Mouse (Mus musculus): Measurements from ENCODE around the gene Cacna1d. TPM values are rescaled to one million over a fixed set of nuclear protein-coding genes. Genes with fewer than 3 reads are reported as not detected.

Gene Cacna1d
- total RNA-seq, 2 experiments from 2014 or later: 51.9 to 52.2 TPM

DNA sequence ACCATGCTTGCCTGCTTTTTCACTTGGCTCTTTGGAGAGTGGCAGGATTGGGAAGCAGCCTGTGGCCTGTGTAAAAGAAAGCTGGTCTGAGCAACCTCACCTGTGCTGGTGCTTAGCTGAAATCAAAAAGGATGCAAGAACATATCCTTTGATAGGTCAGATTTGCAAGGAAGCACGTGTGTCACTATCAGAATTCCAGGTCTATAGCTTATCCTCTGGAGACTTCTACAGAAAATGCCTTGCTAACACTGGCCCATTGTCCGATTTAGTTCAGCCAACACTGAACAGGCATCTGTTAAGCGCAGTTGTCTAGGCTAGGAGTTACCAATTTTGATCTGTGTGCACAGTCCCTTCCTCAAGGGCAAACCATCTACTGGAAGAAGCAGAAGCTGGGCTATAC lies 136.5 kb downstream of the Cacna1d start:
- no peak for DNase-seq (ENCODE audit: low spot score in 2 of 2)
- TF ChIP-seq CTCF (conservative IDR thresholded peaks at IDR 0.05): no peak
- no peak overlapping the region; the same call in 1 of the 2 replicates for H3K4me3 ChIP-seq
- peak overlapping the region; percentile 94 for H3K27ac ChIP-seq

DNA sequence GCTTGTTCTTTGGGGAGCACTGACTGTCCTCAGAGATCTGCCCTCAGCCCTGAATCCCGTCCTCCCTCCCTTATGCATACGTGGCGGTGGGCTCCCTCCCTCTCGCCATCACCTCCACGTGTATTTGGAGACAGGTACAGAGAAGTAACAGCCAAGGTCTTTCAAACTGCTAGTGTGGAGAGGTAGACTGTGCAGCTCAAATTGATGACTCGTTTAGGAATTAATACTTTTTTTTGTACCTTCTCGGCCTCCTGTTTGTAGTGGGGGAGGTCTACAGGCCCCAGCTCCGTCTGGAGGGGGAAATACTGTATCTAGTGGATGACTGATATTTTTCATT lies 137.2 kb downstream of the Cacna1d start:
- Histone ChIP-seq H3K27ac (peak overlapping the region; percentile 94), H3K4me3 (peak overlapping the region; percentile 68)
- DNase-seq (ENCODE audit: low spot score in 2 of 2): no peak
- TF ChIP-seq CTCF (conservative IDR thresholded peaks at IDR 0.05): no peak

DNA sequence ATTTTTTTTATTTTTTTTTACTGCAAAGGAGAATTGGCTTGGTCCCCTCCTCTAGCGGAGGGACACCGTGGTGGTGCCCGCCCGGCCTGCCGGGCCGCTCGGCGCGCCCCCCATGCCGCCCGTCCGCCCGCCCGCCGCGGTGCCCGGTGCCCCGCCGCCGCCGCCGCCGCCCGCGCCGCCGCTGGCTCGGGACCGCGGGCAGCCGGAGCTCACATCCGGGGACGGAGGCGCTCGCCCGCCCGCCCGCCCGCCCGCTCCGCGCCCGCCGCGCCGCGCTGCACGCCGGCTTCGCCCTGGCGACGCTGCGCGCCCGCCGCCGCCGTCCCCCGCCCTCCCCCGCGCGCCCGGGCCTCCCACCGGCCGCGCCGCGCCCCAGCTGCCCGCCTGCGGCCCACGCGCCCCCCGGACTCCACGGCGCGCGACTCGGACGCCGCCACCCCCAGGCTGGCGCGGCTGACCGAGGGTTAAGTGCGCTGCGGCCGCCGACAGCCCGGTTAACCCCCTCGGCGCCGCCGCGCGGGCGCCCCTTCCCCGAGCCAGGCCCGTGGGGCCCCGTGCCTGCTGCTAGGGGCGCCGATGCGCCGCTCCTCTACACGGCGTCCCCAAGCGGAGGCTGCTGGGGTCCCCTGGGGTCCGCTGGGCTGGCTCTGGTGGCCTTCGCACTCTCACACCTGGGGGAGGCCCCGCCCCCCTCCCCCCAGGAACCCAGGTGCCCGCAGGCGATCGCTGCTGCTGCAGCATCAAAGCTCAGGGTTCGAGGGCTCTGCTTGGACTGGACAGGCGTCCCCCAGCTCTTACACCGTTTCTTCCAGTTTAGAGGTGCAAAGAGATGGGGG lies 137.7 kb downstream of the Cacna1d start:
- TF ChIP-seq CTCF (conservative IDR thresholded peaks at IDR 0.05): no peak
- peak in 1 of 2 experiments; percentile 26 for DNase-seq (ENCODE audit: low spot score in 2 of 2)
- peak overlapping the region; percentile 94 for H3K27ac ChIP-seq

DNA sequence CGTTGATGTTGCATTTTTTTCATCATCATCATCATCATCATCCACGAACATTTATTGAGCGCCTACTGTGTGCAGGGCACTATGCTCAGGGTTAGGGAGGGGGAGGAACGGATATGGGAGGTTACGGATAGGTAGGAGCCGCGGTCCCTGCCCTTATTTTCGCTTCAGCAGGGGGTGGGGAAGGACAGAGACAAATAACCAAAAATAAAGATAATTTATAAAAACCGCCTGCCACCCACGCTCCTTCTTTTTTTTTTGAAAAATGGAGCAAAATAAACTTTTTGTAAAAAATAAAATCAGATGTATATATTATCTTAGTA lies 138.3 kb downstream of the Cacna1d start:
- DNase-seq (ENCODE audit: low spot score in 2 of 2): no peak
- Histone ChIP-seq H3K4me3 (peak overlapping the region; percentile 64), H3K27ac (peak overlapping the region; percentile 92)
- TF ChIP-seq CTCF (conservative IDR thresholded peaks at IDR 0.05): no peak

More for the DNA sequence above, 137.7 kb downstream of the Cacna1d start:
- peak overlapping the region; percentile 68 for H3K4me3 ChIP-seq

DNA sequence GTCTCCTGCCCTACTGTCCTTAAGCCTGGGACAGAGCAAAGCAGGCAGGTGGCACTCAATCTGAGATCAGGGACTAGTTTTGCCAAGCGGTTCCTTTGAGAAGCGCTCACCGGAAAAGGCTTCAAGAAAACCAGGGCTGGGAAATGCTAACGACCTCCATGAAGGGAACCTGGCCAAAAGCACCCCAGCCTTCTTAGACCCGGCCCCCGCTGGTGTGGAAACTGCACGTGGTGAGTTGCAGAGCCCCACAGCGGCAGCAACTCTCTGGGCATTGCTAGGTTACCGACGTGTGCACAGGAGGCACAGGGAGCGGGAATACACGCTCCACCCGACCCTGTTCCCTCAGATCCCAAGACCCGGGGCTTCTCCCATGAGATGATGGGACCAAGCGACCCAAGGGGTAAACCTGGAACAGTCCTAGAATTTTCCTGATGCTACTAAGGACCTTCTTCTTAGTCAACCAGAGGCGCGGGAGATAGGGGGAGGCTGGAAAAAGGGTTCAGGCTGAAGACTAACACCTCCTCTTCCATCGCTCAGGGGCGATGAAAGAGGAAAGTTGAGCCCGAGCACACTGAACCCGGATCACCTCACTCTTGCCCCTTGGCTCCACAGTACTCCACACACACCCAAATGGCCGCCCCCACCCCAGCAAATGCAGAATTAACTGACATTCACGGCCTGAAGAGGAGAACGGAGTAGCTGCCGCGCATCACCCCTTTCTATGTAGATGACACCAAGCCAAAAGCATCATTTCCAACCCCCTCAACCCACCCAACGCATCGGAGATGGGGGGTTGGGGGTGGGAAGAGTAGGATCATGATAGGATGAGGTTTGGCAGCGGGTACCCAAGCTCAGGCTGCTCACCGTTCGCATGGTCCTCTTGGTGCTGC lies 138.9 kb downstream of the Cacna1d start:
- TF ChIP-seq CTCF (conservative IDR thresholded peaks at IDR 0.05): 0 out of 2 replicates have a peak, but pooled peaks have one; percentile 16
- H3K27ac ChIP-seq: peak overlapping the region; percentile 92
- DNase-seq (ENCODE audit: low spot score in 2 of 2): peak; percentile 52 to 57
- H3K4me3 ChIP-seq: peak overlapping the region; percentile 64

DNA sequence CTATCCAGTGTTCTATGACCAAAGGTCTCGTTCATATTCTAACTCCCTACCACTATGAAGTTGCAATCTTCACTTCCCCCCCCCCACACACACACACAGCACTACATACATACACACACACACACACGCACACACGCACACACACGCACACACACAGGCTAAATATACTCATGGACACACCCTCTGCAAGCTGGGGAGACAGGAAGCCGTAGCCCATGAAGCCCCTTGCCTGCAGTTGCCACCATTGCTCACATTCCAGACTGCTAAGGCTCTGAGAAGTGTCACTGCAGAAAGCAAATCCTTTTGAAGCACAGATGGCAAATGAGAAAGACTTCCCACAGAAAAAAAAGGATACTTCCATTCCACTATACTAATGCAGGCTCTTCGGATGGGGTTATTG lies 141.0 kb downstream of the Cacna1d start:
- no peak for DNase-seq (ENCODE audit: low spot score in 2 of 2)

DNA sequence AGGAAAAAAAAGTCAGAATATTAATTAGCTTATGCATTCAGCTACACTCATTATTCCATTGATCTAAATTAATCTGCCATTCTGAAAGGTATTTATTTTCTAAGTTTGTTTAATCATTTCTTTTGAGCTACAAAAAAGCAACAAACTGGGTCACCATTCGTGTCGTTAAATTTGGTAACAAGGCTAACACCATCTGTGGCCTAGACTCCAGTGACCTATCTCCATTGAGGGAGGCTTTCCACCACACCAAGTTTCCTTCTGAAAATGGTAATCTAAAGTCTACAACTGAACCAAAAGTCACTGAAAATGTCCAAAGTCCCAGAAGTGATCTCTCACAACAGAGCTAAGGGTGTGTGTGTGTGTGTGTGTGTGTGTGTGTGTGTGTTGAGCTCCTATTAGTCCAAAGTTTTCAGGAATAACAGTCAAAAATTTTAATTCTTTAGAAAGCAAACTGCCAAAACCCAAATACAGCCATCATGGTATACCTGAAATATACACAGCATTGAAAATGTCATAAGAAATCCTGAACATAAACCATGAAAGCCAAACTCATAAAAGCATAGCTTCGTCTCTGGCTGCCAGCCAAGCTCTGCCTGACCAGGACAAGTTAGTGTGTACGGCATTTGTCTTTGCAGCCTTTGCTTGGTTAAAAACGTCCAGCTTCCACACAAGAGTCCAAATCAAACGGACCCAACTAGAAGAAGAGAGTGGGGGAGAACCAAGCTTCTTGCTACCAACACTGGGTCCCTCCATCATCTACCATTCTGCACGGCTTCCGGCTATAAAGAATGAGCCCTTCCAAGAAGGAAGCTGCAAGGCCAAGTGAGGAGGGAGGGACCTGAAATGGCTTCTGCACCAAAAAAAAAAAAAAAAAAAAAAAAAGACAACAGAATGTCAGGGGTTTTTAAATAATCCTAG lies 146.0 kb downstream of the Cacna1d start:
- DNase-seq (ENCODE audit: low spot score in 2 of 2): no peak
- Histone ChIP-seq H3K27ac (peak overlapping the region; percentile 57), H3K4me3 (no peak overlapping the region)
- TF ChIP-seq CTCF (conservative IDR thresholded peaks at IDR 0.05): no peak

More for the DNA sequence above, 141.0 kb downstream of the Cacna1d start:
- H3K4me3 ChIP-seq: no peak overlapping the region
- no peak for TF ChIP-seq CTCF (conservative IDR thresholded peaks at IDR 0.05)
- no peak overlapping the region for H3K27ac ChIP-seq

DNA sequence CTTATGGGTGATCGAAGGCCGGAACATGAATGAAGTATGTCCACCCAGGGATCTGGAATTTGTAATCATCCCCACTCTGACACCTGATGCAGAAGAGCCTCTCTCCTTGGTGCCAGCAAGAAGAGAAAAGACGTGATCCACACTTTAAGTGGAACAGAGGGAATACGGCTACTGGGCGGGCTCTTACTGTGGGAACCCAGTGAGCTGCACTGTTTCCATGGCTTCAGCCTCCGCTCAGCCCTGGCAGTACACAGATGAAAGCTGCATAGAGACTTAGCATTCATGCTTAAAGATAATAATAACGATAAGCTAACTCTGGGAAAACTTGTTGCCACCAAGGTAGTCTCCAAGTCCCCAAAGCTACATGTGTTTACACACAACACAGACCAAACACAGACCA lies 147.5 kb downstream of the Cacna1d start:
- Histone ChIP-seq H3K4me3 (no peak overlapping the region; the same call in 1 of the 2 replicates), H3K27ac (peak overlapping the region; percentile 57; the same call in 1 of the 2 replicates)
- no peak for TF ChIP-seq CTCF (conservative IDR thresholded peaks at IDR 0.05)
- peak in 1 of 2 experiments; percentile 41 for DNase-seq (ENCODE audit: low spot score in 2 of 2)

DNA sequence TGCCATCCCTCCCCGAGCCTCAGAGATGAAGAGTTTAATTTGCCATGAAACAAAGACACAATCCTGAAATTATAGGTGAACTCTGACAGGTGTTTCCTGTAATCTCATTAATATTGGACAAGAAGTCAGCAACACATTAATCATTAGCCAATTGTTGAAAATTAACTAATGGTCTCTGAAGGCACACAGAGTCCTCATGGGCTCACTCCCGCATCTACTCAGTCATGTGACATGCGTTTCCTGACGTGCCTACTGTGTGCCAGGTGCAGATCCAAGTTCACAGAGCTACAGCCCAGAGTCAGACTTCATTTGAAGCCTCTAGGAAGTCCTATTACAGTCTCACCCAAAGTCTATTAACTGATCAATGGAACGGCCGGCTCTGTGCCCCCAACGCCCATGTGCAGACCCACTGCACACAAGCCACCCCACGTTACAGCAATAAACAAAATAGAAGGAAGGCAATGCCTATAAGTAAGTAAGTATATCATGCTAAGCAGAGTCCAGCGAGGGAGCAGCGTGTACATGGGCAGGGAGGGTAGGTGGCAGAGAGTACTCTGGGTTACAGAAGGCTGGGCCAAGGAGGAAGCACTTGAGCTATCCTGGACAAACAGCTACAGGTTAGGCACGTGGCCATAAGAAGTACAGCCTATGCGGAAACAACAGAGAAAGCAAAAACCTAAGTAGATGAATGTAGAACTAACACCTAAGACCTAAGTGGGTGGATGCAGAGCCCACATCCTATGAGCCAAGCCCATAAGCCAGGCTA lies 149.2 kb downstream of the Cacna1d start:
- no peak overlapping the region for H3K27ac ChIP-seq
- no peak for TF ChIP-seq CTCF (conservative IDR thresholded peaks at IDR 0.05)
- DNase-seq (ENCODE audit: low spot score in 2 of 2): no peak

DNA sequence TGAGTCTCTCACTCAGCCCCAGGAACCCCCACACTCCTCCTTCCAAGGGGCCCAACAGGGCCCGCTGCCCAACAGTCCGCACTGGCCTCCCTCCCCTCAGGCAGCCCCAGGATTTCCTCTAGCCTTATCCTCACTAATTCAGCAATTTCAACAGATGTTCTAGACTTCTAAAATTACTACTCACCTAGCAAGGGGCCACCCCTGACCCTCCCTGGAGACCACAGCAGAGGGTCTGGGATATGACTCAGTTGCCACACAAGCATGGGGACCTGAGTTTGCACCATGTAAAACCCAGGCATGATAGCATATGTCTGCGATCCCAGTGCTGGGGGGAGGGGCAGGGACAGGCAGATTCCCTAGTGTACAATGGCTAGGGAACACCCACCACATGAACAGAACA lies 151.1 kb downstream of the Cacna1d start:
- H3K27ac ChIP-seq: no peak overlapping the region
- H3K4me3 ChIP-seq: no peak overlapping the region
- TF ChIP-seq CTCF (conservative IDR thresholded peaks at IDR 0.05): no peak
- DNase-seq (ENCODE audit: low spot score in 2 of 2): no peak

More for the DNA sequence above, 149.2 kb downstream of the Cacna1d start:
- no peak overlapping the region for H3K4me3 ChIP-seq

DNA sequence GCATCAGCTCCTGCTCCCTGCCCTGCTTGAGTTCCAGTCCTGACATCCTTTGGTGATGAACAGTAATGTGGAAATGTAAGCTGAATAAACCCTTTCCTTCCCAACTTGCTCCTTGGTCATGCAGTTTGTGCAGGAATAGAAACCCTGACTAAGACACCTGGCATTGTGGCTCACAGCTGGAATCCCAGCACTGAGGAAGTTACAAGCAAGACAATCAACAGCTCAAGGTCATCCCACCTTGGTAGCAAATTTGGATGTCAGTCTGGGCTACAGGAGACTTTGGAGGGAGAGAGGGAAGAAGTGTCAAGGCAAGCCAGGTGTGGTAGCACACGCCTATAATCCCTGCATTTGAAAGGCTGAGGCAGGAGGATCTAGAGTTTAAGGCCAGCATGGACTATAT lies 159.4 kb downstream of the Cacna1d start:
- Histone ChIP-seq H3K4me3 (no peak overlapping the region), H3K27ac (no peak overlapping the region)
- no peak for TF ChIP-seq CTCF (conservative IDR thresholded peaks at IDR 0.05)
- DNase-seq (ENCODE audit: low spot score in 2 of 2): no peak

All from layer of hippocampus, adult 2 months (tissue).